Mouse (Mus musculus) embryonic fibroblast, embryonic 13.5 days (primary cell): Measurements from ENCODE around the gene Ddx52.

Experiments
- CTCF ChIP-seq: IDR thresholded peaks from 2 replicates; pipeline ENCODE4 v1.5.1; 2011; ENCODE audit warnings: mild to moderate bottlenecking, control low read depth, low read length, moderate library complexity, borderline replicate concordance; ENCODE audit not compliant: insufficient read depth
- POLR2A ChIP-seq: IDR thresholded peaks from 2 replicates; pipeline ENCODE4 v1.6.1; 2011; ENCODE audit warnings: low read depth, mild to moderate bottlenecking, control low read depth, low read length, moderate library complexity

GRCm38 (mm10) chr11:84003986-84004385 lies 62.1 kb downstream of the Ddx52 start:
- no peak for TF ChIP-seq CTCF
- no peak for TF ChIP-seq POLR2A
